In the genomic region with DNA sequence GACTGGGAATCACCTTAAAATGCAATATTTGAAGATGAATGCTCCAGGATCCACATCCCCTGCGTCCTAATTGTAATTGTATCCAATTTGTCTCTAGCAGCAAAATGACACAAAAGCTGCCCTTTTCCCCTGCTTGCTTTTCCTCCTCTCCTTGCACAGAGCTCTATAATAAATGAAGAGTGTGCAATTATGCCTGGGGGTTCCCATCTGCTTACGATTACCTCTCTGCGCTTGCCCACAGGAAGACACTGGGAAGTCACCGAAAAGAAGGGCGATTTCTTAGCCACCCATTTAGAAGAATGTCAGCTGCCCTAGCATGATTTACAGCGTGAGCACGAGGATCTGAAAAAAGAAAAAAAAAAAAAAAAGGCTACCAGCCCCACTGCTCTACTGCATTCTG, we compare ENCODE assay signal across 17 mouse cellular contexts.
A peak's percentile ranks its signal among the peaks of the same experiment; 100 is the strongest.
DNase-seq lines count a peak whose midpoint lies in the region; ATAC-seq and TF ChIP-seq lines count a peak whose summit lies in the region.
"Had no signal": no experiment of that assay in that cellular context is flagged by ENCODE, and none has a peak within 500 bp of the region (broad histone marks: within the 10 kb centered on the region; RNA-seq: fewer than 3 reads in every experiment).

No protein-coding gene starts in this region.

- peak overlapping the region; percentile 22 for H3K4me2 ChIP-seq in embryonic facial prominence, embryonic 12.5 days (replicated peaks)
- H3K4me2 ChIP-seq in hindbrain, embryonic 16.5 days (ENCODE audit: low read length) = peak overlapping the region; percentile 23; the same call in 1 of the 2 replicates
- 0 out of 2 replicates have a peak overlapping the region, but pooled peaks have one; percentile 22 for H3K4me2 ChIP-seq in neural tube, embryonic 15.5 days
- H3K4me2 ChIP-seq: heart, embryonic 13.5 days; liver, embryonic 11.5 days had no signal

- DNase-seq in embryo, embryonic 10 days (ENCODE audit: low spot score) = peak; percentile 60
- DNase-seq in embryo, embryonic 9.5 days (ENCODE audit: extremely low spot score) = no peak
- DNase-seq in thymus, postnatal 10 days (ENCODE audit: low spot score in 2 of 2) = no peak
- no peak for DNase-seq in lung, adult 2 months
- no peak for DNase-seq in forebrain, embryonic 10.5 days (ENCODE audit: extremely low spot score, low spot score)
- DNase-seq: adrenal gland, postnatal 25 days; gastrocnemius, postnatal 36 days; kidney, adult 18-20 months; kidney, postnatal 14 days; thymus, adult 2 months had no signal

- TF ChIP-seq CTCF in lung, adult 2 months (IDR thresholded peaks at IDR 0.05; ENCODE audit: insufficient read depth, low read length) = no peak

- H3K36me3 ChIP-seq in embryonic facial prominence, embryonic 12.5 days = no peaks in the 10 kb centered on the region
- no peaks in the 10 kb centered on the region for H3K36me3 ChIP-seq in hindbrain, embryonic 16.5 days (ENCODE audit: control insufficient read depth, insufficient read depth, low read length)
- H3K36me3 ChIP-seq in neural tube, embryonic 15.5 days = no peaks in the 10 kb centered on the region
- no peaks in the 10 kb centered on the region for H3K36me3 ChIP-seq in forebrain, embryonic 10.5 days (replicated peaks)
- H3K36me3 ChIP-seq: heart, embryonic 13.5 days had no signal

- H3K27ac ChIP-seq in embryonic facial prominence, embryonic 12.5 days = 0 out of 2 replicates have a peak overlapping the region, but pooled peaks have one; percentile 11
- H3K27ac ChIP-seq in hindbrain, embryonic 16.5 days (ENCODE audit: low read depth, low read length) = no peak overlapping the region
- H3K27ac ChIP-seq in neural tube, embryonic 15.5 days (replicated peaks) = no peak overlapping the region
- no peak overlapping the region for H3K27ac ChIP-seq in forebrain, embryonic 10.5 days
- H3K27ac ChIP-seq: heart, embryonic 13.5 days had no signal

- no peak overlapping the region for H3K4me3 ChIP-seq in embryonic facial prominence, embryonic 12.5 days
- H3K4me3 ChIP-seq in hindbrain, embryonic 16.5 days (ENCODE audit: low read length) = no peak overlapping the region
- no peak overlapping the region for H3K4me3 ChIP-seq in neural tube, embryonic 15.5 days (replicated peaks)
- H3K4me3 ChIP-seq in lung, adult 2 months (replicated peaks; ENCODE audit: extremely low read depth, low read depth, low read length) = no peak overlapping the region
- H3K4me3 ChIP-seq in forebrain, embryonic 10.5 days = no peak overlapping the region
- H3K4me3 ChIP-seq: heart, embryonic 13.5 days; megakaryocyte, embryonic 14.5 days; myocyte had no signal

- TF ChIP-seq POLR2A in lung, adult 2 months (IDR thresholded peaks at IDR 0.05; ENCODE audit: borderline replicate concordance, extremely low read depth, low read depth, low read length) = no peak

- H3K27me3 ChIP-seq in embryonic facial prominence, embryonic 12.5 days = no peaks in the 10 kb centered on the region
- no peaks in the 10 kb centered on the region for H3K27me3 ChIP-seq in hindbrain, embryonic 16.5 days (replicated peaks; ENCODE audit: control insufficient read depth, insufficient read depth, low read length)
- no peaks in the 10 kb centered on the region for H3K27me3 ChIP-seq in neural tube, embryonic 15.5 days (replicated peaks)
- no peaks in the 10 kb centered on the region for H3K27me3 ChIP-seq in forebrain, embryonic 10.5 days (ENCODE audit: poor library complexity, severe bottlenecking)
- H3K27me3 ChIP-seq: heart, embryonic 13.5 days; megakaryocyte, embryonic 14.5 days had no signal

- H3K9me3 ChIP-seq in embryonic facial prominence, embryonic 12.5 days = no peaks in the 10 kb centered on the region
- H3K9me3 ChIP-seq in hindbrain, embryonic 16.5 days (ENCODE audit: control insufficient read depth, low read length) = no peaks in the 10 kb centered on the region
- no peaks in the 10 kb centered on the region for H3K9me3 ChIP-seq in neural tube, embryonic 15.5 days (replicated peaks)
- no peaks in the 10 kb centered on the region for H3K9me3 ChIP-seq in forebrain, embryonic 10.5 days

- 14% methylated on average over 7 of the region's 7 CpGs for WGBS in embryonic facial prominence, embryonic 12.5 days
- WGBS in hindbrain, embryonic 16.5 days = 44% methylated on average over 7 of the region's 7 CpGs
- WGBS in neural tube, embryonic 15.5 days = 21% methylated on average over 7 of the region's 7 CpGs
- 57% methylated on average over 7 of the region's 7 CpGs for WGBS in lung, adult 2 months
- 66% methylated on average over 7 of the region's 7 CpGs for WGBS in forebrain, embryonic 10.5 days

- H3K9ac ChIP-seq in embryonic facial prominence, embryonic 12.5 days = no peak overlapping the region
- no peak overlapping the region for H3K9ac ChIP-seq in hindbrain, embryonic 16.5 days (ENCODE audit: low read depth, low read length)
- H3K9ac ChIP-seq in neural tube, embryonic 15.5 days (replicated peaks) = no peak overlapping the region
- H3K9ac ChIP-seq: heart, embryonic 13.5 days had no signal

- H3K4me1 ChIP-seq in embryonic facial prominence, embryonic 12.5 days = peaks cover 8% of the 10 kb centered on the region
- peaks cover 2% of the 10 kb centered on the region; the same call in 1 of the 2 replicates for H3K4me1 ChIP-seq in hindbrain, embryonic 16.5 days (ENCODE audit: control insufficient read depth, insufficient read depth, low read depth, low read length)
- peaks cover 17% of the 10 kb centered on the region for H3K4me1 ChIP-seq in neural tube, embryonic 15.5 days
- no peaks in the 10 kb centered on the region for H3K4me1 ChIP-seq in lung, adult 2 months (ENCODE audit: control insufficient read depth, insufficient read depth, low read length)
- H3K4me1 ChIP-seq in forebrain, embryonic 10.5 days = peaks cover 3% of the 10 kb centered on the region; the same call in 1 of the 2 replicates
- H3K4me1 ChIP-seq: heart, embryonic 13.5 days; megakaryocyte, embryonic 14.5 days had no signal

- no peak for ATAC-seq in embryonic facial prominence, embryonic 12.5 days (ENCODE audit: insufficient number of reproducible peaks, insufficient read depth, low FRiP score, low TSS enrichment)
- ATAC-seq in hindbrain, embryonic 16.5 days = peak; percentile 48; the same call in 1 of the 2 replicates
- no peak for ATAC-seq in neural tube, embryonic 15.5 days (ENCODE audit: low FRiP score)
